Mouse (Mus musculus): ENCODE results near the gene Hoxc8. TPM values are rescaled to one million over a fixed set of nuclear protein-coding genes. Genes with fewer than 3 reads are reported as not detected.

The Hoxc8 gene
- total RNA-seq, 4 experiments from 2014 or later = 30.1 to 35.8 (median 32.2) TPM

DNA sequence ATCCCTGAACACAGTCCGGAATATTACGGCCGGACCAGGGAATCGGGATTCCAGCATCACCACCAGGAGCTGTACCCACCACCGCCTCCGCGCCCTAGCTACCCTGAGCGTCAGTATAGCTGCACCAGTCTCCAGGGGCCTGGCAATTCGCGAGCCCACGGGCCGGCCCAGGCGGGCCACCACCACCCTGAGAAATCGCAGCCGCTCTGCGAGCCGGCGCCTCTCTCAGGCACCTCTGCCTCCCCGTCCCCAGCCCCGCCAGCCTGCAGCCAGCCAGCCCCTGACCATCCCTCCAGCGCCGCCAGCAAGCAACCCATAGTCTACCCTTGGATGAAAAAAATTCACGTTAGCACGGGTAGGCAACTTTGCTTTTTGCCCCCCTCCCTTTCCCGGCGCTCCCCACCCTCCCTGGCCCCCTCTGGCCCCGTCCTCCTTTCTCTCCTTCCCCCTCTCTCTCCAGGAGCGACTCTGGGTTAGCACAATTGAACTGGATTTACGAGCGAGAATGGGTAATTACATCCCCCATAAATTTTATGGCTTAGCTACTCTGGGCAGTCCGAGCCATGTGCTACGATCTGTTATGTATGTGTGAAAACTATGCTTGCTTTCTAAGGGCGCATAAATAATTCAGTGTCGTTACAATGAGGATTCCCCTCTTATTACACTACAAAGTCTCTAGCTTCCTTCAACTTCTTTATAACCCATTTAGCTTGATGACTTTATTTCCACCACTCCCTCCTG is 44.6 kb downstream of the Hoxc8 start:
- DNase-seq = no peak

DNA sequence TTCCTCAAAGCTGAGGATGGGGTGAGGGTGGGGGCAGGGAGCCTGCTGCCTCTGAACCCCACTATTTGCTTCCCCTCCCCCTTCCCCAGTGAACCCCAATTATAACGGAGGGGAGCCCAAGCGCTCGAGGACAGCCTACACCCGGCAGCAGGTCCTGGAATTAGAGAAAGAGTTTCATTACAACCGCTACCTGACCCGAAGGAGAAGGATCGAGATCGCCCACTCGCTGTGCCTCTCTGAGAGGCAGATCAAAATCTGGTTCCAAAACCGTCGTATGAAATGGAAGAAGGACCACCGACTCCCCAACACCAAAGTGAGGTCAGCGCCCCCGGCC is 45.1 kb downstream of the Hoxc8 start:
- DNase-seq = no peak

DNA sequence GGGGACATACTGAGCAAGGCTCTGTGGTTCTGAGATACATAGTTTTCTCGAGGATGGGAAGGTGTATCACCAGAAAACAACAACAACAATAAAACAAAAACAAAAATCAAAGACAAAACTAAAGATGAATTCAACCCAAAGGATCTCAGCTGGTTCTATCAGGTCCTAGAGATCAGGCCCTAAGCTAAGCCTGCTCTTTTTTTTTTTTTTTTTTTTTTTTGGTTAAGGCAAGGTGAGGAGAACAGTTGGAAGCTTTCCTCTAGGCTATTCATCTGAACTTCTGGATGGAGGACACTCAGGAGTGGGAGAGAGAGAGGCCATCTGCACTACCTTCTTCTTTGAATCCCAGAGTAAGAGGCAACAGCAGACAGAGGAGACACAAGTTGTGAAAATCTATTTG is 47.2 kb downstream of the Hoxc8 start:
- DNase-seq = no peak

- no peak for DNase-seq
These were observed 48.5 kb downstream of the Hoxc8 start for GRCm38 (mm10) chr15:103038701-103039480.

- no peak for DNase-seq
These were observed 49.2 kb downstream of the Hoxc8 start for GRCm38 (mm10) chr15:103039609-103040008.

DNA sequence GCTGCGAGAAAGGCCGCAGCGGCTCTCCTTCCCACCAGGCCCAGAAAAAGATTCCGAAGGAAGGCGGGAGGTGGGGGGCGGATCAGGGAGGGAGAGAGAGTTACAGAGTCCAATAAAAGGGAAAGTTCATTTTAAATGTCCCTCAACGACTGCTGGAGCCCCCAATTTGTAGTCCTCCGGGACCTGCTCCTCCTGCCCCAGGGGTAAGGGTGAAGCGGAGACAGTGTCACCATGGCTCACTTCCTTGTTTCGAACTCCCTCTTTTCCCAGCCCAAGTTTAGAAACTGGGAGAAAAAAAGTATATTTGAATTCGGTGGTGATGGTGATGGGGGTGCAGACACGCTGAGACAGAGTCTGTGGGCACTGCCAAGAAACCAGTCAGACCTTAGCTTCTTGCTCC is 50.2 kb downstream of the Hoxc8 start:
- no peak for DNase-seq

DNA sequence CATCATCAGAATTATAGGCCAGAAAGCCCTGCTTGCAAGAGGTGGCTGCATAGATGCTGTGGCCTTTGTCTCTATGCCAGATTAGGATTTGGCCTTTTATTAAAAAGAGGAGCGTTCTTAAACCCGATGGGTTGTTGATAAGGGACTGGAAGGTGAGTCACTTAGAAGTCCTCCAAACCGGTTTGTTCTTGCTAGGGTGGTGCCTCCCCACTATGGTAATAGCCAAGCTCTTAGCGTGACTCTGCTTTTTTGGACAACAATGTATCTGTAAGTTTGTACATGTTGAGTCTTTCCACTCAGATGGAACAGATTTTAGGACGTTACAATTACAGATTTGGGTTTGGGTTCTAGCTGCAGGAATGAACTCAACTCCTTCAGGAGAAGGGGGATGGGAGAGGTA is 51.2 kb downstream of the Hoxc8 start:
- no peak for DNase-seq

GRCm38 (mm10) chr15:103042209-103042608 is 51.8 kb downstream of the Hoxc8 start:
- no peak for DNase-seq

Small RNAs within 50 kb of the gene (microRNA-seq; reads per million reads assigned to microRNA genes)
- gene Mir196a-2 (152 to 243 reads per million in 2 experiments), gene Mir615 (1,284 to 2,046 reads per million in 2 experiments)

Other genes with a start within 250 kb of the Hoxc8 start
- not detected for gene Hoxc13, start 69.5 kb upstream of the Hoxc8 start, total RNA-seq (2022)
- not detected for gene Hoxc12, start 53.9 kb upstream of the Hoxc8 start, total RNA-seq (2022)
- gene Hoxc11, start 36.2 kb upstream of the Hoxc8 start, total RNA-seq (2022) = not detected
- gene Hoxc10, start 23.8 kb upstream of the Hoxc8 start, total RNA-seq (2022) = under 1 TPM in 2 of 4 experiments, not detected in 2; 0.12 to 0.17 TPM
- gene Hoxc5, start 23.2 kb upstream of the Hoxc8 start, total RNA-seq (2022) = 10 to 100 TPM in 2 of 4 experiments, 1 to 10 TPM in 2; 6.4 to 16.0 (median 11.4) TPM
- gene Hoxc9, start 14.2 kb upstream of the Hoxc8 start, total RNA-seq (2022) = under 1 TPM; 0.52 to 0.99 (median 0.83) TPM
- 10 to 100 TPM; 52.9 to 79.0 (median 59.6) TPM for gene Hoxc6, start 7.7 kb downstream of the Hoxc8 start, total RNA-seq (2022)
- gene Hoxc4, start 28.3 kb downstream of the Hoxc8 start, total RNA-seq (2022) = 10 to 100 TPM in 2 of 4 experiments, 1 to 10 TPM in 2; 5.0 to 17.9 (median 10.8) TPM
- 10 to 100 TPM; 14.3 to 22.9 (median 15.7) TPM for gene Smug1, start 176.5 kb downstream of the Hoxc8 start, total RNA-seq (2022)
- gene Cbx5, start 249.2 kb downstream of the Hoxc8 start, total RNA-seq (2022) = 100 to 1,000 TPM in 1 of 4 experiments, 10 to 100 TPM in 3; 74.3 to 104 (median 93.3) TPM
- gene Hnrnpa1, start 249.8 kb downstream of the Hoxc8 start, total RNA-seq (2022) = 100 to 1,000 TPM; 151 to 278 (median 211) TPM

Measured in adrenal gland, adult 8-10 months (tissue).